Mouse (Mus musculus) heart, adult 18-20 months (tissue): ENCODE measurements around the gene Olfr948. TPM values are rescaled to one million over a fixed set of nuclear protein-coding genes. Genes with fewer than 3 reads are reported as not detected.

Source experiments
- DNase-seq, 2 experiments: peaks; one replicate each; pipeline ENCODE4 v3.0.0; 2021 to 2022; ENCODE audit warnings: mixed read lengths in 1 of 2
- long read RNA-seq, 2 experiments: library from polyadenylated mRNA; stranded (forward); transcript quantifications; one replicate each; pipeline ENCODE4 v2.0.0; 2021
- total RNA-seq, 2 experiments: library from RNA; stranded (reverse); gene quantifications; 2 replicates each; pipeline ENCODE4 v1.2.3; 2021

Olfr948 gene
- not detected for total RNA-seq
- long read RNA-seq, experiment 1 = 0 reads
- long read RNA-seq, experiment 2 = 0 reads

GRCm38 (mm10) chr9:39325945-39326344 is at the start of gene Olfr948:
Gene Olfr948 (minus strand): TSS chr9:39326045.
- DNase-seq = no peak

- no peak for DNase-seq
Measured at GRCm38 (mm10) chr9:39287136-39287535, 38.7 kb downstream of the Olfr948 start.

GRCm38 (mm10) chr9:39276718-39277117 is 49.1 kb downstream of the Olfr948 start, which contains the start of gene Olfr945:
Gene Olfr945 (minus strand): TSS chr9:39276818.
- no peak for DNase-seq

Other genes with a start within 250 kb of the Olfr948 start
- not detected for gene Olfr938, start 247.2 kb downstream of the Olfr948 start, total RNA-seq
- gene Olfr27, start 197.9 kb downstream of the Olfr948 start, total RNA-seq = not detected
- not detected for gene Olfr943, start 159.7 kb downstream of the Olfr948 start, total RNA-seq
- not detected for gene Olfr944, start 124.1 kb downstream of the Olfr948 start, total RNA-seq
- not detected for gene Olfr1537, start 76.1 kb downstream of the Olfr948 start, total RNA-seq
- not detected for gene Olfr945, start 49.2 kb downstream of the Olfr948 start, total RNA-seq
- not detected for gene Olfr951, start 61.4 kb upstream of the Olfr948 start, total RNA-seq
- gene Olfr952, start 101.1 kb upstream of the Olfr948 start, total RNA-seq = not detected
- gene Olfr954, start 130.7 kb upstream of the Olfr948 start, total RNA-seq = not detected
- gene Olfr955, start 145.9 kb upstream of the Olfr948 start, total RNA-seq = not detected
- gene Olfr44, start 167.9 kb upstream of the Olfr948 start, total RNA-seq = not detected
- not detected for gene Olfr957, start 189.8 kb upstream of the Olfr948 start, total RNA-seq
- gene Olfr958, start 228.0 kb upstream of the Olfr948 start, total RNA-seq = not detected
- gene Olfr959, start 249.5 kb upstream of the Olfr948 start, total RNA-seq = not detected